Mouse (Mus musculus) lung, adult 2 months (tissue): ENCODE results near the gene Haspin.

Experiments used
- CTCF ChIP-seq: fragments of 200-500 bp; IDR thresholded peaks from 2 replicates; pipeline ENCODE4 v1.5.1; 2011; ENCODE audit warnings: mild to moderate bottlenecking, low read length, control low read depth; ENCODE audit not compliant: insufficient read depth
- POLR2A ChIP-seq: fragments of 200-500 bp; IDR thresholded peaks from 2 replicates; pipeline ENCODE4 v1.6.1; 2011; ENCODE audit warnings: low read depth, mild to moderate bottlenecking, control low read depth, low read length, borderline replicate concordance; ENCODE audit errors: extremely low read depth

DNA sequence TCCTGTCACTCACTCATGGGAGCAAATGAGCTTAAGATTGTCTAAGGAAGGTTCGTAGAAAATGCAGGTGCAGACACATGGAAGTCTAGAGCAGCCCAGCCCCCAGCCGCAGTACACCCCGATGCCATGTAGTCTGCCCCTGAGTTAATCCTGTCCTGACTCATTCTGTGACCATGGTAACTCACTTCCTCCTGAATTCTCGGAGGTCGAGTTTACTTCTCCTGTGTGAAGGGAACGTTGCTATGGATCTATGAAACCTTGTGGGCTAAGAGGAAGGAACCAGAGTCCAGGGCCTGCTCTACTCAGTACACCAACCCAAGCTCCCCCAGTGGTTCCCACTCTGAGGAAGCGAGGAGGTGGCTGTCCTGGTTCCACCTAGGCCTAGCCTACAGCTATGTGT is 45.2 kb downstream of the Haspin start:
- TF ChIP-seq CTCF (no peak), POLR2A (no peak)
